Mouse (Mus musculus): ENCODE data around the gene Nol4l. TPM values are rescaled to one million over a fixed set of nuclear protein-coding genes. Genes with fewer than 3 reads are reported as not detected.

Nol4l gene
- total and polyA plus RNA-seq, 3 experiments, result 4.4 to 7.1 TPM; not detected in 1

- Histone ChIP-seq H3K79me2 (ENCODE audit: control insufficient read depth, insufficient read depth, low read length, poor library complexity) (no peaks in the 10 kb centered on the region), H3K4me3 (ENCODE audit: control insufficient read depth in 1 of 2, insufficient read depth in 1 of 2, low read depth in 2 of 2, low read length in 2 of 2) (no peak overlapping the region), H3K27ac (ENCODE audit: control insufficient read depth, low read depth, low read length) (no peak overlapping the region), H3K36me3 (ENCODE audit: control insufficient read depth in 1 of 2, insufficient read depth in 2 of 2, low read length in 2 of 2) (no peaks in the 10 kb centered on the region; a peak in 1 of 4 replicates), H3K9ac (ENCODE audit: control insufficient read depth, low read depth, low read length, poor library complexity, severe bottlenecking) (no peak overlapping the region), H3K9me3 (replicated peaks; ENCODE audit: insufficient read depth, low read length) (no peaks in the 10 kb centered on the region), H3K4me1 (ENCODE audit: control insufficient read depth in 1 of 2, insufficient read depth in 2 of 2, low read length in 2 of 2) (no peaks in the 10 kb centered on the region), H3K27me3 (ENCODE audit: control insufficient read depth in 1 of 2, insufficient read depth in 2 of 2, low read length in 2 of 2) (no peaks in the 10 kb centered on the region)
- DNase-seq (ENCODE audit: low read depth, low spot score), result no peak
- TF ChIP-seq EP300 (IDR thresholded peaks at IDR 0.05; ENCODE audit: low read depth in 1 of 2, low read length in 2 of 2) (no peak), SMC3 (IDR thresholded peaks at IDR 0.05; ENCODE audit: low read depth, low read length) (peak; percentile 30), RCOR1 (IDR thresholded peaks at IDR 0.05; ENCODE audit: low read depth, low read length) (no peak), TAL1 (IDR thresholded peaks at IDR 0.05; ENCODE audit: low read length) (no peak)
Observed at GRCm38 (mm10) chr2:153412563-153412962, 117.2 kb downstream of the Nol4l start.

GRCm38 (mm10) chr2:153411557-153411956 is 118.2 kb downstream of the Nol4l start:
- H3K27ac ChIP-seq (ENCODE audit: control insufficient read depth, low read depth, low read length), result no peak overlapping the region

DNA sequence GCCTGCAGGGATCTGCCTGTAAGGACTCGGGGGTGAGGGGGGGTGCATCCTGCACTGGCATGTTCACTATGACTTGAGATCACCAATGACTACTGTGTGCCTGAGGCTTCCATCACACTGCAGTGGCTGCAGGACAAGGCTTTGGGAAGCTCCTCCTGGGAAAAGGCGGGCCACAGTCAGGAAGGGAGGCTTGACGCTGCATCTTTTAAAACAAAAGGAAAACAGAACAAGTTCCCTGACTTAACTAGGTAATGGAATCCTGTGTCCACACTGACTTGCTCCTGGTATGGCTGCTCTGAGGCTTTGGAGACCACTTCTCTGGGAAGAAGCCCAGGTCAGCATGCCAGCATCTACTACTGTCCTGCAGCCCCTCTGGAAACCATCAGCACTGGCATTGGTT is 120.8 kb downstream of the Nol4l start:
- H3K27ac ChIP-seq (ENCODE audit: control insufficient read depth, low read depth, low read length), result no peak overlapping the region
- no peak overlapping the region for H3K9ac ChIP-seq (ENCODE audit: control insufficient read depth, low read depth, low read length, poor library complexity, severe bottlenecking)
- H3K9me3 ChIP-seq (replicated peaks; ENCODE audit: insufficient read depth, low read length), result no peaks in the 10 kb centered on the region
- no peak for DNase-seq (ENCODE audit: low read depth, low spot score)
- H3K79me2 ChIP-seq (ENCODE audit: control insufficient read depth, insufficient read depth, low read length, poor library complexity), result no peaks in the 10 kb centered on the region
- H3K36me3 ChIP-seq (ENCODE audit: control insufficient read depth in 1 of 2, insufficient read depth in 2 of 2, low read length in 2 of 2), result no peaks in the 10 kb centered on the region
- H3K4me1 ChIP-seq (ENCODE audit: control insufficient read depth in 1 of 2, insufficient read depth in 2 of 2, low read length in 2 of 2), result no peaks in the 10 kb centered on the region
- TF ChIP-seq CTCF (IDR thresholded peaks at IDR 0.05 in 2 of 3, conservative IDR thresholded peaks at IDR 0.05 in 1 of 3; ENCODE audit: control insufficient read depth in 1 of 3, insufficient read depth in 1 of 3, low read depth in 2 of 3, low read length in 3 of 3, poor library complexity in 1 of 3, severe bottlenecking in 1 of 3) (no peak), MYC (IDR thresholded peaks at IDR 0.05; ENCODE audit: low read depth, low read length) (no peak), POLR2A (IDR thresholded peaks at IDR 0.05; ENCODE audit: control insufficient read depth in 1 of 2, insufficient read depth in 1 of 2, low read depth in 1 of 2, low read length in 2 of 2, poor library complexity in 1 of 2) (no peak), CHD2 (IDR thresholded peaks at IDR 0.05; ENCODE audit: low read length) (no peak), E2F4 (IDR thresholded peaks at IDR 0.05; ENCODE audit: borderline replicate concordance, low read depth, low read length) (no peak), NELFE (IDR thresholded peaks at IDR 0.05; ENCODE audit: low read depth, low read length) (no peak), RAD21 (IDR thresholded peaks at IDR 0.05; ENCODE audit: low read depth, low read length) (no peak), MAZ (IDR thresholded peaks at IDR 0.05; ENCODE audit: low read depth, low read length) (no peak), EP300 (IDR thresholded peaks at IDR 0.05; ENCODE audit: low read depth in 1 of 2, low read length in 2 of 2) (no peak), SMC3 (IDR thresholded peaks at IDR 0.05; ENCODE audit: low read depth, low read length) (no peak), TCF12 (IDR thresholded peaks at IDR 0.05; ENCODE audit: low read depth, low read length) (no peak), TBP (IDR thresholded peaks at IDR 0.05; ENCODE audit: low read depth, low read length) (no peak), ZNF384 (IDR thresholded peaks at IDR 0.05; ENCODE audit: low read depth, low read length) (no peak)
- no peaks in the 10 kb centered on the region for H3K27me3 ChIP-seq (ENCODE audit: control insufficient read depth in 1 of 2, insufficient read depth in 2 of 2, low read length in 2 of 2)
- H3K4me3 ChIP-seq (ENCODE audit: control insufficient read depth in 1 of 2, insufficient read depth in 1 of 2, low read depth in 2 of 2, low read length in 2 of 2), result no peak overlapping the region

More at GRCm38 (mm10) chr2:153411557-153411956, 118.2 kb downstream of the Nol4l start:
- H3K9me3 ChIP-seq (replicated peaks; ENCODE audit: insufficient read depth, low read length), result no peaks in the 10 kb centered on the region
- H3K4me3 ChIP-seq (ENCODE audit: control insufficient read depth in 1 of 2, insufficient read depth in 1 of 2, low read depth in 2 of 2, low read length in 2 of 2), result no peak overlapping the region
- H3K36me3 ChIP-seq (ENCODE audit: control insufficient read depth in 1 of 2, insufficient read depth in 2 of 2, low read length in 2 of 2), result no peaks in the 10 kb centered on the region; a peak in 1 of 4 replicates
- H3K9ac ChIP-seq (ENCODE audit: control insufficient read depth, low read depth, low read length, poor library complexity, severe bottlenecking), result no peak overlapping the region
- no peak for DNase-seq (ENCODE audit: low read depth, low spot score)
- H3K4me1 ChIP-seq (ENCODE audit: control insufficient read depth in 1 of 2, insufficient read depth in 2 of 2, low read length in 2 of 2), result no peaks in the 10 kb centered on the region
- no peaks in the 10 kb centered on the region for H3K27me3 ChIP-seq (ENCODE audit: control insufficient read depth in 1 of 2, insufficient read depth in 2 of 2, low read length in 2 of 2)
- TF ChIP-seq MAFK (IDR thresholded peaks at IDR 0.05; ENCODE audit: borderline replicate concordance, low read depth, low read length) (no peak), GABPA (IDR thresholded peaks at IDR 0.05; ENCODE audit: low read depth, low read length) (no peak), JUND (IDR thresholded peaks at IDR 0.05; ENCODE audit: low read depth, low read length) (no peak), ZC3H11A (IDR thresholded peaks at IDR 0.05; ENCODE audit: low read depth, low read length) (no peak), ZMIZ1 (IDR thresholded peaks at IDR 0.05; ENCODE audit: low read depth, low read length) (no peak), UBTF (IDR thresholded peaks at IDR 0.05; ENCODE audit: borderline replicate concordance, insufficient read depth, low read depth, low read length) (no peak), TCF12 (IDR thresholded peaks at IDR 0.05; ENCODE audit: low read depth, low read length) (no peak), GATA1 (IDR thresholded peaks at IDR 0.05; ENCODE audit: low read depth, low read length) (no peak), CTCF (IDR thresholded peaks at IDR 0.05 in 2 of 3, conservative IDR thresholded peaks at IDR 0.05 in 1 of 3; ENCODE audit: control insufficient read depth in 1 of 3, insufficient read depth in 1 of 3, low read depth in 2 of 3, low read length in 3 of 3, poor library complexity in 1 of 3, severe bottlenecking in 1 of 3) (no peak), ZNF384 (IDR thresholded peaks at IDR 0.05; ENCODE audit: low read depth, low read length) (no peak), CHD1 (IDR thresholded peaks at IDR 0.05; ENCODE audit: low read depth, low read length) (no peak), POLR2AphosphoS2 (IDR thresholded peaks at IDR 0.05; ENCODE audit: low read length) (no peak), MAX (IDR thresholded peaks at IDR 0.05; ENCODE audit: low read length) (no peak), SMC3 (IDR thresholded peaks at IDR 0.05; ENCODE audit: low read depth, low read length) (no peak), TBP (IDR thresholded peaks at IDR 0.05; ENCODE audit: low read depth, low read length) (no peak), NELFE (IDR thresholded peaks at IDR 0.05; ENCODE audit: low read depth, low read length) (no peak)
- no peaks in the 10 kb centered on the region for H3K79me2 ChIP-seq (ENCODE audit: control insufficient read depth, insufficient read depth, low read length, poor library complexity)

All from MEL (cell line).